Mouse (Mus musculus) liver, embryonic 14.5 days (tissue): ENCODE data around the gene Rragb. TPM values are rescaled to one million over a fixed set of nuclear protein-coding genes. Genes with fewer than 3 reads are reported as not detected.

Experiments
- ATAC-seq: fragments of 200-750 bp; cut with Nextera tagmentation; 2 replicates; pipeline ENCODE4 v1.8.0; 2017; ENCODE audit warnings: moderate number of reproducible peaks, mild to moderate bottlenecking, moderate library complexity; ENCODE audit not compliant: insufficient read depth
- DNase-seq, 3 experiments: peaks; one replicate each; pipeline ENCODE4 v3.0.0-alpha.2; 2012 to 2013; ENCODE audit warnings: low read depth in 3 of 3, low spot score in 3 of 3
- H3K27ac ChIP-seq: fragments of 300-500 bp; sonication (generic); 2 replicates; pipeline ENCODE4 v1.5.1; 2014; ENCODE audit warnings: moderate library complexity, mild to moderate bottlenecking, control low read depth, inconsistent platforms
- H3K27me3 ChIP-seq: fragments of 300-500 bp; sonication (generic); 2 replicates; pipeline ENCODE4 v1.6.1; 2014; ENCODE audit warnings: mild to moderate bottlenecking, low read length, moderate library complexity; ENCODE audit not compliant: control insufficient read depth, insufficient read depth
- H3K36me3 ChIP-seq: fragments of 300-500 bp; sonication (generic); replicated peaks from 2 replicates; pipeline ENCODE4 v1.6.1; 2014; ENCODE audit warnings: low read depth; ENCODE audit not compliant: control insufficient read depth, insufficient read depth
- H3K4me1 ChIP-seq, 2 experiments: fragments of 200-500 bp in 1 of 2; fragments of 300-500 bp in 1 of 2; sonication (generic) in 1 of 2; replicated peaks; 2 replicates each; pipeline ENCODE4 v1.6.1; 2012 to 2014; ENCODE audit warnings: antibody characterized with exemption in 1 of 2, inconsistent platforms in 1 of 2, low read length in 1 of 2; ENCODE audit not compliant: control insufficient read depth in 2 of 2, insufficient read depth in 2 of 2
- H3K4me2 ChIP-seq: fragments of 300-500 bp; sonication (generic); 2 replicates; pipeline ENCODE4 v1.6.1; 2014; ENCODE audit warnings: low read depth, mild to moderate bottlenecking, control low read depth, moderate library complexity
- H3K4me3 ChIP-seq, 2 experiments: fragments of 200-500 bp in 1 of 2; fragments of 300-500 bp in 1 of 2; sonication (generic) in 1 of 2; 2 replicates each; pipeline ENCODE4 v1.5.1; 2012 to 2014; ENCODE audit warnings: low read depth in 2 of 2, low read length in 2 of 2, mild to moderate bottlenecking in 2 of 2, control low read depth in 1 of 2, inconsistent platforms in 1 of 2, moderate library complexity in 1 of 2; ENCODE audit not compliant: insufficient read depth in 1 of 2
- H3K9ac ChIP-seq: fragments of 300-500 bp; sonication (generic); replicated peaks from 2 replicates; pipeline ENCODE4 v1.6.1; 2014; ENCODE audit warnings: mild to moderate bottlenecking, control low read depth, moderate library complexity
- H3K9me3 ChIP-seq: fragments of 300-500 bp; sonication (generic); 2 replicates; pipeline ENCODE4 v1.6.1; 2016; ENCODE audit warnings: low read length, mixed read lengths; ENCODE audit not compliant: control insufficient read depth
- CTCF ChIP-seq: IDR thresholded peaks from 2 replicates; pipeline ENCODE4 v1.5.1; 2016; ENCODE audit warnings: antibody characterized with exemption, low read depth, control low read depth
- EP300 ChIP-seq: IDR thresholded peaks from 2 replicates; pipeline ENCODE4 v1.6.1; 2016; ENCODE audit warnings: antibody characterized with exemption, low read depth
- WGBS: fragments of 180-500 bp; shearing (Covaris S2); extraction: QIAGEN DNeasy Blood & Tissue Kit; methylation state at CpG from one replicate; pipeline ENCODE4 v1.1.7; 2014; ENCODE audit not compliant: insufficient replicate concordance; 5-methylcytosine and 5-hydroxymethylcytosine counted together
- polyA plus RNA-seq, 2 experiments: library from polyadenylated mRNA; depleted of rRNA in 1 of 2; stranded (reverse) in 1 of 2; unstranded in 1 of 2; fragments of >200 nt; fragmentation: Nextera tagmentation in 1 of 2; extraction: Ambion mirVana in 1 of 2; gene quantifications; 2 replicates each; pipeline versions ENCODE4 v1.2.1 to v1.2.3; 2012 to 2014

The Rragb gene
- polyA plus RNA-seq (2012; rRNA removed), result 0.62 and 1.3 TPM in 2 replicates
- 0.38 and 0.50 TPM in 2 replicates for polyA plus RNA-seq (2014; fragmentation: Nextera tagmentation; extraction: Ambion mirVana)

DNA sequence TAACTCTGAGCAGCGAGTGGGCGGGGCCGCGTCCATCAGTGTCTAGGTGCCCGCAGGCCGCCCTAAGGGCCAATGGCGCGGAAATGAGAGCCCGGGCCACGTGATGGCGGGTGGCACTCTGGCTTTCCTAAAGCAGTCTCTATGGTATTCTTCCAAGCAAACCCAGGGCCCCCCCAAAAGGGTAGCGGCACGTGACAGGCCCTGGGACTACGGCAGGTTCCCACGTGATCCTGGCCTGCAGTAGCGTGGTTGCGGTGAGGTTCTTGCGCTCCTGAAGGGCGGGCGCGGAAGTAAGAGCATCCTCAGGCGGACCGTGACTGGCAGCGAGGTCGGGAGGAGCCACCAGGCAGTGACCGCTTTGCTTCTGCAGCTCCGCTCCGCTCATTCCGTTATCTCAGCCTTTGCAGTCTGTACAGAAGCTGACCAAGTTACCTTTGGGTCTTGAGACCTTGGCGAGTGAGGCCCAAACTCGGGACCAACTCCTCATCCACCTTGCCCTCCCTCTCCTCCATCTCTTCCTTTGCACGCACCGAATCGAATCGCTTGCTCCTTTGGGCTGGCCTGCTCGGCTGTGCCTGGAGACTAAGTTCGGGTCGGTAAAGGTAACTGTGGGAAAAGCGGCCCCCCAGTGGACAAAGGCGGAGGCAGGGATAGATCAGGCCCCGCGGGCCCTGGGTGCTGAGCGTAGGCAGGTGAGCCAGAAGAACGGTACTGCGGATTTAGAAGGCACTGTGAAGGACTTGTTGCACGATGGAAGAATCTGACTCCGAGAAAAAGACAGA is at the start of gene Rragb:
Gene Rragb, plus strand, starts transcription at position 248 of the 782 bp plus-strand sequence.
- TF ChIP-seq EP300 (no peak), CTCF (peak; percentile 35)
- WGBS, result 13% methylated on average over 45 of the region's 47 CpGs
- Histone ChIP-seq H3K4me1 (no peaks in the 10 kb centered on the region), H3K4me3 (peak within 1 kb of the TSS; percentile 22 to 58), H3K27ac (no peak within 1 kb of the TSS), H3K4me2 (peak within 1 kb of the TSS; percentile 48), H3K9ac (0 out of 2 replicates have a peak within 1 kb of the TSS, but pooled peaks have one; percentile 11), H3K27me3 (no peaks in the 10 kb centered on the region), H3K9me3 (no peaks in the 10 kb centered on the region), H3K36me3 (no peaks in the 10 kb centered on the region)
- peak; percentile 19 to 35 (median 30) for DNase-seq
- peak; percentile 93 for ATAC-seq

DNA sequence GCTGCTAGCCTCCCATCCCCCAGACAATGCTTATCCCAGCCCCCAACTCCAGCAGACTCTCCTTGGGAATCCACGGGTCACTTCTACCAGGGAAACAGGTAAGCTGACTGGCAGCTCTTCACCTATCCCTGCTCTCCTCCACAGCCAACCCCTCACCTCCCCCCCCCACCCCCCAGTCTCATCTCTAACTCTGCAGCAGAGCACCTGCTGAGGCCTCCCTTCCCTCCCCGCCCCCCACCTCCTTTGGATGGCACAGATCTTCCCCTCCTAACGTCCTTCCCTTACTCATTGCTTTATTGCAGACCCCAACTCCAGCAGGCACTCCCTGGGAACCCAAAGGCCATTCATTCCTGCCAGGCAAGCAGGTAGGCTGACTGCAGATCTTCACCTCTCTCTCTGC is 21.3 kb upstream of the Rragb start, which contains the start of gene Foxr2:
Gene Foxr2, plus strand, starts transcription at position 301 of the 400 bp plus-strand sequence.
- H3K4me3 ChIP-seq, result no peak within 1 kb of the TSS
- no peak within 1 kb of the TSS for H3K4me2 ChIP-seq
- H3K27ac ChIP-seq, result no peak within 1 kb of the TSS
- no peaks in the 10 kb centered on the region for H3K27me3 ChIP-seq
- H3K9ac ChIP-seq, result no peak within 1 kb of the TSS
- no peaks in the 10 kb centered on the region for H3K9me3 ChIP-seq
- DNase-seq (no peak), ATAC-seq (no peak)
- no peaks in the 10 kb centered on the region for H3K36me3 ChIP-seq
- H3K4me1 ChIP-seq, result no peaks in the 10 kb centered on the region
- 7% methylated on average over 2 of the region's 3 CpGs for WGBS
- no peak for TF ChIP-seq CTCF

DNA sequence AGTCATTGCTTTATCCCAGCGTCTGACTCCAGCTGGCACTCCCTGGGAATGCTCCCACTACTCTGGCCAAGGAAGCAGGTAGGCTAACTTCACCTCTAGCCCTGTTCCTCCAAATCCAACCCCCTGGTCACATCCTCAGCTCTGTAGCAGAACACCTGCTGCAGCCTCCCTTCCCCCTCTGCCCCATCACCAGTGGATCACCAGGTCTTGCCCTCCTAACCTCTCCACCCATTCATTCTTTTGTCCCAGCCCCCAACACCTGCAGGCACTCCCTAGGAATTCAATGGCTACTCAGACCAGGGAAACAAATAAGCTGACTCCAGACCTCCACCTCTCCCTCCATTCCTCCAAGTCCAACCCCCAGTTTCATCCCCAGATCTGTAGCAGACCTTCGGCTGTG is 20.8 kb upstream of the Rragb start:
- DNase-seq (no peak), ATAC-seq (no peak)
- Histone ChIP-seq H3K27ac (no peak overlapping the region), H3K27me3 (no peaks in the 10 kb centered on the region), H3K9me3 (no peaks in the 10 kb centered on the region), H3K9ac (no peak overlapping the region), H3K36me3 (no peaks in the 10 kb centered on the region), H3K4me3 (no peak overlapping the region), H3K4me2 (no peak overlapping the region), H3K4me1 (no peaks in the 10 kb centered on the region)
- TF ChIP-seq CTCF (no peak), EP300 (no peak)
- 26% methylated on average over 2 of the region's 2 CpGs for WGBS

DNA sequence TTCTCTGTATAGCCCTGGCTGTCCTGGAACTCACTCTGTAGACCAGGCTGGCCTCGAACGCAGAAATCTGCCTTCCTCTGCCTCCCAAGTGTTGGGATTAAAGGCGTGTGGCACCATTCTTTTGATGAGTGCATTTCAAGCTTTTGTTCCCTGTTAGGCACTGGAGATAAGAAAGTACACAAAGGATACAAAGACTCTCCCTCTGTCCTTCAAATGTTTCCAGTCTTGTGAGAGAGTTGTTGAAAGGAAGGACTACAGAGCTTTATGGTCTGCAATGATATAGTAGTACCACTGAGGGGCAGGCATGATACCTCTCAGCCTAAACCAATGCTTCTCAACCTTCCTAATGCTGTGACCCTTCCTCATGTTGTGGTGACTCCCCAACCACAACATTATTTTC is 2.9 kb downstream of the Rragb start:
- no peak overlapping the region for H3K4me2 ChIP-seq
- H3K9me3 ChIP-seq, result no peaks in the 10 kb centered on the region
- no peak overlapping the region for H3K27ac ChIP-seq
- WGBS, result 55% methylated on average over 3 of the region's 3 CpGs
- DNase-seq, result no peak
- no peak overlapping the region for H3K4me3 ChIP-seq
- ATAC-seq, result no peak
- H3K9ac ChIP-seq, result no peak overlapping the region
- no peak for TF ChIP-seq EP300
- no peak for TF ChIP-seq CTCF
- no peaks in the 10 kb centered on the region for H3K27me3 ChIP-seq
- H3K36me3 ChIP-seq, result no peaks in the 10 kb centered on the region
- H3K4me1 ChIP-seq, result no peaks in the 10 kb centered on the region

DNA sequence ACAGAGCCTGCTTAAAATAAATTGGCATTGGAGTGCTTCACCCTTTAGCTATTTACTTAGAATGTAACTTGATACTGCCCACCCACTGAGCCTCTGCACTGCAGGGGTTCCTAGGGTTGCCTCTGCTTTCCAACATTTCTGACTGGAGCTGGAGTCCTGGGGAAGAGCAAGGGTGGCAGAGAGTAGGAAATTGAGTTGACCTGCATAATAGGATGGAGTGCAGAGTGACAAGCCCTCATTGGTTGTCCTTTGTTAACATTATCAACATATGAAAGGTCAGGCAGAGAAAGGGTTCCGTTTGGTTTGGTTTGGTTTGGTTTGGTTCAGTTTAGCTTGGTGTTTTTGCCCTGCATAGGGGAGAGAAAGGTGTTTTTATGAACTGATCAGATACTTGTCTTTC is 12.0 kb downstream of the Rragb start:
- Histone ChIP-seq H3K4me1 (no peaks in the 10 kb centered on the region), H3K4me2 (no peak overlapping the region), H3K9me3 (no peaks in the 10 kb centered on the region), H3K27ac (no peak overlapping the region), H3K4me3 (no peak overlapping the region), H3K36me3 (no peaks in the 10 kb centered on the region), H3K27me3 (no peaks in the 10 kb centered on the region), H3K9ac (no peak overlapping the region)
- DNase-seq, result no peak
- ATAC-seq, result no peak
- TF ChIP-seq CTCF (no peak), EP300 (no peak)
- 38% methylated on average over 1 of the region's 1 CpGs for WGBS
